Mouse (Mus musculus) kidney, embryonic 14.5 days (tissue): ENCODE results near the gene Man1a. TPM values are rescaled to one million over a fixed set of nuclear protein-coding genes. Genes with fewer than 3 reads are reported as not detected.

ENCODE experiments used
- ATAC-seq: fragments of 200-750 bp; cut with Nextera tagmentation; 2 replicates; pipeline ENCODE4 v1.8.0; 2017; ENCODE audit warnings: moderate number of reproducible peaks, mild to moderate bottlenecking, moderate TSS enrichment, moderate library complexity; ENCODE audit not compliant: low FRiP score, low TSS enrichment
- H3K27ac ChIP-seq: fragments of 300-500 bp; sonication (generic); 2 replicates; pipeline ENCODE4 v1.5.1; 2014; ENCODE audit warnings: low read depth, mild to moderate bottlenecking, low read length, moderate library complexity, mixed read lengths
- H3K27me3 ChIP-seq: fragments of 300-500 bp; sonication (generic); 2 replicates; pipeline ENCODE4 v1.6.1; 2014; ENCODE audit warnings: mild to moderate bottlenecking, low read length; ENCODE audit not compliant: control insufficient read depth, insufficient read depth
- H3K36me3 ChIP-seq: fragments of 300-500 bp; sonication (generic); 2 replicates; pipeline ENCODE4 v1.6.1; 2014; ENCODE audit warnings: low read length, mixed read lengths; ENCODE audit not compliant: control insufficient read depth, insufficient read depth
- H3K4me1 ChIP-seq: fragments of 300-500 bp; sonication (generic); 2 replicates; pipeline ENCODE4 v1.6.1; 2014; ENCODE audit warnings: low read length, mixed read lengths; ENCODE audit not compliant: control insufficient read depth, insufficient read depth
- H3K4me2 ChIP-seq: fragments of 300-500 bp; sonication (generic); replicated peaks from 2 replicates; pipeline ENCODE4 v1.6.1; 2014; ENCODE audit warnings: low read depth, mild to moderate bottlenecking, low read length
- H3K4me3 ChIP-seq: fragments of 300-500 bp; sonication (generic); 2 replicates; pipeline ENCODE4 v1.5.1; 2014; ENCODE audit warnings: mild to moderate bottlenecking, low read length
- H3K9ac ChIP-seq: fragments of 300-500 bp; sonication (generic); 2 replicates; pipeline ENCODE4 v1.6.1; 2014; ENCODE audit warnings: low read depth, mild to moderate bottlenecking, low read length, moderate library complexity
- H3K9me3 ChIP-seq: fragments of 300-500 bp; sonication (generic); 2 replicates; pipeline ENCODE4 v1.6.1; 2016; ENCODE audit warnings: low read length; ENCODE audit not compliant: control insufficient read depth
- WGBS: fragments of 180-500 bp; shearing (Covaris S2); extraction: QIAGEN DNeasy Blood & Tissue Kit; methylation state at CpG from one replicate; pipeline ENCODE4 v1.1.7; 2014; 5-methylcytosine and 5-hydroxymethylcytosine counted together
- polyA plus RNA-seq: library from polyadenylated mRNA; unstranded; fragments of >200 nt; fragmentation: Nextera tagmentation; extraction: Ambion mirVana; gene quantifications from 2 replicates; pipeline ENCODE4 v1.2.1, GENCODE M21; 2014

Man1a gene
- polyA plus RNA-seq, 1 experiment from 2014 or later: 13.9 TPM

DNA sequence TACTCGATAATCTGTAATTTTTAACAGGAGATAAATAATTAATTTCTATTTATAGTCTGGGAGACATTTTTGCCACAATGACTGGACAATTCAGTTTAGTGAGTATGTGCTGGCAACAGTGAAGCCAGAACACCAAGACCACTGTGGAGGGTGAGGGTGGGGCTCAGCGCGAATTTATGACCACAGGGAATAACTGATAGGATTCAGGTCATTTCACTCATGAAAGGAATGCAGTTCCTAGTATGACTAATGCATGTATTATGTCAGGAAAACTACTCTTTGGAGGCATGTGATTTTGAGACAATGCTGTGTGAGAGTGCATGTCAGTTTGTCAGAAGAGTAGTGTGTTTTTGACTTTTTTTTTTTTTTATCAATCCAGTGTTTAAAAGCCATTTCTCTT, 10.9 kb upstream of the Man1a start:
- 84% methylated on average over 3 of the region's 3 CpGs for WGBS
- ATAC-seq: no peak
- no peak overlapping the region for H3K4me2 ChIP-seq
- H3K27ac ChIP-seq: no peak overlapping the region
- no peaks in the 10 kb centered on the region for H3K36me3 ChIP-seq
- no peaks in the 10 kb centered on the region for H3K4me1 ChIP-seq
- no peak overlapping the region for H3K9ac ChIP-seq
- H3K9me3 ChIP-seq: no peaks in the 10 kb centered on the region
- H3K27me3 ChIP-seq: no peaks in the 10 kb centered on the region
- no peak overlapping the region for H3K4me3 ChIP-seq

DNA sequence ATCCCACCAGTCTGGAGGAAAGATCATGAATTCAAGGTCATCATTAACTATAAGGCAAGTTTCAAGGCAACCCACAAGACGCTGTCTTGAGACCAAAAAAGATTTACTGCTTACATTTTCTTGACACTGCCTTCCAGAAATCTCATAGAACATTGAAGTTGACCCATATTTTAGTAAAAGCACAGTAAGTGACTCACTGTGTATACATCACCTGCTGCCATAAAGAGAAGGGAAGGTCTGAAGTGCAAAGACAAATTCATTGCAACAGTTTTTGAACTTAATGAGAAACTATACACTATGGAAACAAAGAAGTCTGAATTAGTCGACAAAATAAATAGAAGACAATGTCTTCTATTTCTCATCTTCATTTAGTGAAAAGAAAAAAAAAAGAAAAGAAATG, 8.7 kb upstream of the Man1a start:
- no peak overlapping the region for H3K9ac ChIP-seq
- no peaks in the 10 kb centered on the region for H3K27me3 ChIP-seq
- ATAC-seq: no peak
- H3K36me3 ChIP-seq: no peaks in the 10 kb centered on the region
- no peak overlapping the region for H3K27ac ChIP-seq
- no peak overlapping the region for H3K4me3 ChIP-seq
- H3K9me3 ChIP-seq: no peaks in the 10 kb centered on the region
- 87% methylated on average over 2 of the region's 2 CpGs for WGBS
- H3K4me2 ChIP-seq: no peak overlapping the region
- no peaks in the 10 kb centered on the region for H3K4me1 ChIP-seq

DNA sequence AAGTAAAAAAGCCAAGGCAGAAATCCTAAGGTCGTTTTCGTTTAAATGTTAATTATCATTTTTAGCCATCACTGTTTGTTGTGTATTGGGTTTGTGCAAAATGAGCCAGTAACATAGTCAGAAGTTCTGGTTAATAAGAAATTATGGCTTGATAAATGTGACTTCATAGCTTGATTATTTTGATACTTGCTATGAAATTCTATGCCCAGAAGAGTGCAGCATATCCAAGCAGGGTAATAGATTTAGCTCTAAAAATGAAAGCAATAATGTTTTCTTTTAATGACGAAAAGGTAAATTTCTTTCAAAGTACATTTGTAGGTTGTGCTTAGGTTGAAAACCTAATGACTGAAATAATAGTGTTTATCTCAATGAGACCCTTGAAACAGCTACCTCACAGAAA, 596 bp upstream of the Man1a start:
- H3K4me3 ChIP-seq: no peak overlapping the region
- no peak overlapping the region for H3K4me2 ChIP-seq
- 60% methylated on average over 3 of the region's 3 CpGs for WGBS
- no peaks in the 10 kb centered on the region for H3K36me3 ChIP-seq
- H3K4me1 ChIP-seq: peaks cover 15% of the 10 kb centered on the region
- H3K27ac ChIP-seq: no peak overlapping the region
- no peak for ATAC-seq
- H3K27me3 ChIP-seq: no peaks in the 10 kb centered on the region
- H3K9ac ChIP-seq: no peak overlapping the region
- no peaks in the 10 kb centered on the region for H3K9me3 ChIP-seq

DNA sequence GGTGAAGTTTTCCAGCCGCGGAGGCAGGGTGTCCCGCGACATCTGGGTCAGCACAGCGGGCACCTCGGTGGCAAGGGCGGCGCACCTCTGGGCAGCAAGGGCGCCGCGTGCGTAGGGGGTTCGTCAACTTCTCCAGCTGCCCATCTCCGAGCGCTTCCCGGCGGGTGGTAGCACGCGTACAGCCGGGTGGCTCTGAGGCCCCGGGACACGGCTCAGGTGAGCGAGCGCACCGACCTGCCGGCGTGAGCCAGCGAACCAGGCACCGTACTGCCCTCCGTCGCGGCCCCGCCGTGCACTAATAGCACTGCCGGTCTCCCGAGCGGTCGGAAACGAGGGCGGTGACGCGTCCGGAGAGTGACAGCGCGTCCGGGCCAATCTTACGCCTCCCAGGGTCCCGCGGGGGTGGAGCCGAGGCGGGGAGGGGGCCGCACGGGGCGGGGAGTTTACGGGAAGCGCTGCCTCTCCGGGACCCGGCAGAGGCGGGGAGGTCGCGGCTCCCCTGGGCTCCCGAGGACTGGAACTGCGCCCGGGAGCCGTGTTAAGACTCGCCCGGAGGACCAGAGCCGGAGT, 883 bp downstream of the Man1a start:
- peak overlapping the region; percentile 81 for H3K4me3 ChIP-seq
- H3K9me3 ChIP-seq: no peaks in the 10 kb centered on the region
- no peaks in the 10 kb centered on the region for H3K27me3 ChIP-seq
- no peak overlapping the region for H3K27ac ChIP-seq
- H3K36me3 ChIP-seq: no peaks in the 10 kb centered on the region
- peak; percentile 97 for ATAC-seq
- peak overlapping the region; percentile 81 for H3K4me2 ChIP-seq
- peaks cover 15% of the 10 kb centered on the region for H3K4me1 ChIP-seq
- peak overlapping the region; percentile 73 for H3K9ac ChIP-seq
- WGBS: under 1% methylated on average over 68 of the region's 68 CpGs

DNA sequence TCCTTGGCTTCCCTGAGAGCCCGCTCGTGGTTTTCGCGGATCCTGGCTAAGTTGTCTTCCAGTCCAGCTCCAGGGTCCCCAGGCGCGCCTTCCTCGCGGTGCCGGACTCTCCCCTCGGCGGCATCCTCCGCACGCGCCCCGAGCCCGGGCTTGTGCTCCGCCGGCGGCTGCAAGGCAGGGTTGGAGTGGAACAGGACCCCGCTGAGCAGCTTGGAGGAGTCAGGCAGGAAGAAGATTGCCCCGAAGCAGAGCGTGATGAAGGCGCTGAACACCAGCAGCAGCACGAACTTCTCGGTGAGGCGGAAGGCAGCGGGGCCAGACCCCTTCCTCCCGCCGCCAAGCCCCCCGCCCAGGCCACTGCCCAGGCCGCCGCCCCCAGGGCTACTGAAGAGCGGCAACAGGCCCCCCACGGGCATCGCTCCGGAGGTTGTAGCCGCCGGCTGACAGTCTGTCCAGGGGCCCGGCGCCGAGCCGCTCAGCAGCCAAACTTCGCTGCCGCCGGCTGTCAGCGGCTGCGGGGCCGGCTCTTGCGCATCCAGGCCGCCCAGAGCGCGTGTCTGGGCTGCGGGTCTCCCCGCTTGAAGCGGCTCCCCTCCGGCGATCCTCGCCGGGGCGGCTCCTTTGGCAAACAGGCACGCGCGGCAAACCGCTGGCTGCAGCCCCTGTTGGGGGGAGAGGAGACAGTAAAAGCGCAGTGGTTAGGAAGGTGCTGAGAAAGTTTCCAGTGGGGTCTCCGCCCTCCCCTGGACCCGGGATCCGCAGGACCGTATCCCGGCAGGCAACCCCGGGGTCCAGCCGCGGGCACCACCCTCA, 1.6 kb downstream of the Man1a start:
- Histone ChIP-seq H3K4me1 (peaks cover 15% of the 10 kb centered on the region), H3K4me3 (peak overlapping the region; percentile 81), H3K9me3 (no peaks in the 10 kb centered on the region), H3K27me3 (no peaks in the 10 kb centered on the region), H3K4me2 (peak overlapping the region; percentile 81), H3K27ac (peak overlapping the region; percentile 15), H3K36me3 (no peaks in the 10 kb centered on the region), H3K9ac (peak overlapping the region; percentile 73)
- peak; percentile 56 for ATAC-seq
- WGBS: under 1% methylated on average over 65 of the region's 73 CpGs

DNA sequence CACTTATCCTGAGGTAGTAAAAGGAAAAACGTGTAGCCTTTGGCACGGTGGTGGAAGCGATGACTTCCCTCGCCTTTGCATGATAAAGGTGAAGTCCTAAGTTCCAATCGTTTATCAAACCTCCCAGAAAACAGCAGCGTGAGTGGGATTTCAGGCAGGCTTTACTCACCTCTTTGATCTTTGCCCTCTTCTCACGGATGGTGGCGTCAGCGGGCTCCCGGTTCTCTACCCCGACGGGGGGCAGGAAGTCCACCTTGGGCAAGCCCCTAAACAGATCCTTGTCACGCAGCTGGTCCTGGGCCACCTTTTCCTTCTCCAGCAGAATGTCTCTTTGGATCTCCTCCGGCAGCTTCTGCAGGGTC, 2.2 kb downstream of the Man1a start:
- under 1% methylated on average over 14 of the region's 14 CpGs for WGBS
- no peaks in the 10 kb centered on the region for H3K9me3 ChIP-seq
- peak overlapping the region; percentile 81 for H3K4me2 ChIP-seq
- no peaks in the 10 kb centered on the region for H3K27me3 ChIP-seq
- H3K4me3 ChIP-seq: peak overlapping the region; percentile 81
- peaks cover 15% of the 10 kb centered on the region for H3K4me1 ChIP-seq
- ATAC-seq: 0 out of 2 replicates have a peak, but pooled peaks have one; percentile 1
- H3K27ac ChIP-seq: no peak overlapping the region
- no peaks in the 10 kb centered on the region for H3K36me3 ChIP-seq
- peak overlapping the region; percentile 73 for H3K9ac ChIP-seq

DNA sequence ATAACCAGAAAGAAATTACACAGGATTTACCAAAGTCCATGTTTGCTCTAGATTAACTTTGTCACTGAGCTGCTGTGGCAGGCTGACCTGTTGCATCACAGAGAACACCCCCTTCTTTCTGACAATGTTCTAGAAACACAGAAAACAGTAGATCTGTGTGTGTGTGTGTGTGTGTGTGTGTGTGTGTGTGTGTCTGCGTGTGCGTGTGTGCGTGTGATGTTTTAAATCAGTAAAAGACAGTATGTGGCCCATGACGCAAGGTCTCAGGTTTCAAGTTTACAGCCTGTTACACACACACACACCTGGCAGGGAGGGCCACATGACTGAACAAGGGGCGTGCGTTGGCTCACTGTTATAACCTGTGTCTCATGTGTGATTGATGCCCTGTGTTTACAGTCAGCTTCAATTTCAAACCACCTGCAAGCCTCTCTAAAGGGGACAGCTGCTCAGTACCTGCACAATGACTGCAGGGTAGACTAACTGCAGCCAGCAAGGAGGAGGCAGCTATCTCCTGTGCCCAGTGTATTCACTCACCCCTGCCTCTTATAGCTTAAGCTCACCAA, 2.7 kb downstream of the Man1a start:
- no peak overlapping the region for H3K27ac ChIP-seq
- H3K4me3 ChIP-seq: peak overlapping the region; percentile 81
- no peaks in the 10 kb centered on the region for H3K9me3 ChIP-seq
- WGBS: 21% methylated on average over 6 of the region's 6 CpGs
- peak overlapping the region; percentile 81 for H3K4me2 ChIP-seq
- H3K27me3 ChIP-seq: no peaks in the 10 kb centered on the region
- H3K36me3 ChIP-seq: no peaks in the 10 kb centered on the region
- ATAC-seq: peak; percentile 47; the same call in 1 of the 2 replicates
- H3K9ac ChIP-seq: peak overlapping the region; percentile 73
- H3K4me1 ChIP-seq: peaks cover 15% of the 10 kb centered on the region

DNA sequence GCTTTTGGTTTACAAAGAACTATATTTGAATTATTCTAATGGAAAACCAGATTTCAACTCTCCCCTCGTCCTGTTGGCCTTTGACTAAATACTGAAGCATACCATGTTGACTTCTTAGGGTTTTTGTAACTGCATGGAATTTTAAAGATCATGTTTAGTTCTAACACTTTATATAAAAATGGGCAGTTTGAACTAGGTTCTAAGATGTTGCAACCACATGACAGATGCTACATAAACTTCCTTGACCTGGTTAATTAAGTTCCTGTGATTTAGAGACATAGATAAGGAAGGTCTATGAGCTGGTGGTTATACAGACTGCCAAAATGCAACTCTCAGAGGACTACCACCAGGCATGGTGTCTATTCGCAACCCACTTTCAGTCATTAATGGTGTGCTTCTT, 4.1 kb downstream of the Man1a start:
- no peak for ATAC-seq
- peak overlapping the region; percentile 81 for H3K4me2 ChIP-seq
- 80% methylated on average over 2 of the region's 2 CpGs for WGBS

DNA sequence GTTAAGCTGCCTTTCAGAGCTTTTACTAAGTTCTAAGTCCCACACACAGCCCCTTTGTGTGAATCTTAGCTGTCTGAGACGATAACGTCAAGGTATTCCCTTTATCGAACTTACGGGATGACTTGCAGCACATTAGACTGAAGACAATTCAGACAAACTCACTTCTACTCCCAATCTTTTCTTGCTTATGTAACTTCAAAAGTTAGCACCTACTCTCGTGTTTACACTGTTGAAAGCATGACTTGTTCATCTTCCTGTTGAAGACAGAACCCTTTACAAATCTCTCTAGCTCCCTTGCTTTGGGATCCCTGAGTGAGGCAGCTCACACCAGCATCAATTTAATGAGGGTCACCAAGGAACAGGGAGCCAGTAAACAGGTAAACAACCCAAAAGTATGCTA, 5.9 kb downstream of the Man1a start:
- WGBS: 83% methylated on average over 5 of the region's 5 CpGs
- Histone ChIP-seq H3K4me1 (peaks cover 15% of the 10 kb centered on the region), H3K4me2 (no peak overlapping the region), H3K4me3 (no peak overlapping the region), H3K9me3 (no peaks in the 10 kb centered on the region), H3K27me3 (no peaks in the 10 kb centered on the region), H3K36me3 (no peaks in the 10 kb centered on the region), H3K9ac (no peak overlapping the region), H3K27ac (no peak overlapping the region)
- ATAC-seq: no peak

More for the DNA sequence above, 4.1 kb downstream of the Man1a start:
- H3K9ac ChIP-seq: no peak overlapping the region
- H3K36me3 ChIP-seq: no peaks in the 10 kb centered on the region
- H3K9me3 ChIP-seq: no peaks in the 10 kb centered on the region
- peaks cover 15% of the 10 kb centered on the region for H3K4me1 ChIP-seq
- peak overlapping the region; percentile 81; the same call in 1 of the 2 replicates for H3K4me3 ChIP-seq
- H3K27ac ChIP-seq: no peak overlapping the region
- H3K27me3 ChIP-seq: no peaks in the 10 kb centered on the region
